Mouse (Mus musculus): ENCODE measurements around the gene Syt14.
A peak's percentile ranks its signal among the peaks of the same experiment; 100 is the strongest.

Gene Syt14

GRCm38 (mm10) chr1:192986481-192986880, 49.1 kb downstream of the Syt14 start:
- DNase-seq: no peak

GRCm38 (mm10) chr1:192984333-192984732, 51.2 kb downstream of the Syt14 start:
- no peak for DNase-seq

GRCm38 (mm10) chr1:192981658-192982057, 53.9 kb downstream of the Syt14 start:
- DNase-seq: no peak

- DNase-seq: no peak
Measured at GRCm38 (mm10) chr1:192981120-192981519, 54.5 kb downstream of the Syt14 start.

GRCm38 (mm10) chr1:192962323-192962722, 73.3 kb downstream of the Syt14 start:
- DNase-seq: no peak

- no peak for DNase-seq
Measured at GRCm38 (mm10) chr1:192947839-192948173, 87.8 kb downstream of the Syt14 start.

GRCm38 (mm10) chr1:192947170-192947838, 88.3 kb downstream of the Syt14 start:
- no peak for DNase-seq

GRCm38 (mm10) chr1:192939033-192939432, 96.5 kb downstream of the Syt14 start:
- DNase-seq: no peak

- no peak for DNase-seq
Measured at GRCm38 (mm10) chr1:192937956-192938355, 97.6 kb downstream of the Syt14 start.

- no peak for DNase-seq
Measured at GRCm38 (mm10) chr1:192931797-192932196, 103.8 kb downstream of the Syt14 start.

- DNase-seq: no peak
Measured at GRCm38 (mm10) chr1:192912101-192912728, 123.4 kb downstream of the Syt14 start.

- no peak for DNase-seq
Measured at GRCm38 (mm10) chr1:192901516-192901915, 134.1 kb downstream of the Syt14 start.

- DNase-seq: no peak
Measured at GRCm38 (mm10) chr1:192900913-192901312, 134.7 kb downstream of the Syt14 start.

GRCm38 (mm10) chr1:192898742-192899141, 136.8 kb downstream of the Syt14 start:
- no peak for DNase-seq

- DNase-seq: peak; percentile 20
Measured at GRCm38 (mm10) chr1:192897218-192897617, 138.4 kb downstream of the Syt14 start.

GRCm38 (mm10) chr1:192896076-192896475, 139.5 kb downstream of the Syt14 start:
- no peak for DNase-seq

- DNase-seq: no peak
Measured at GRCm38 (mm10) chr1:192890716-192891115, 144.9 kb downstream of the Syt14 start.

GRCm38 (mm10) chr1:192882617-192883295, 152.8 kb downstream of the Syt14 start:
- DNase-seq: no peak

- DNase-seq: no peak
Measured at GRCm38 (mm10) chr1:192880130-192880529, 155.4 kb downstream of the Syt14 start.

- no peak for DNase-seq
Measured at GRCm38 (mm10) chr1:192879086-192879580, 156.4 kb downstream of the Syt14 start.

- DNase-seq: peak; percentile 59
Measured at GRCm38 (mm10) chr1:192872841-192873240, 162.7 kb downstream of the Syt14 start.

GRCm38 (mm10) chr1:192869761-192870160, 165.8 kb downstream of the Syt14 start:
- DNase-seq: no peak

- DNase-seq: no peak
Measured at GRCm38 (mm10) chr1:192864440-192864839, 171.1 kb downstream of the Syt14 start.

Data from cerebellum, adult 11-12 months (tissue).